Mouse (Mus musculus): ENCODE measurements around the gene Wdr11. TPM values are rescaled to one million over a fixed set of nuclear protein-coding genes. Genes with fewer than 3 reads are reported as not detected.

The Wdr11 gene
- total RNA-seq, 2 experiments from 2014 or later = 29.0 to 31.6 TPM

- no peak for ATAC-seq (replicated peaks; ENCODE audit: poor library complexity, severe bottlenecking)
Observed at GRCm38 (mm10) chr7:129651781-129652180, 60.1 kb downstream of the Wdr11 start.

- ATAC-seq (replicated peaks; ENCODE audit: poor library complexity, severe bottlenecking) = no peak
Observed at GRCm38 (mm10) chr7:129652901-129653460, 61.3 kb downstream of the Wdr11 start.

- ATAC-seq (replicated peaks; ENCODE audit: poor library complexity, severe bottlenecking) = peak; percentile 72
Observed at GRCm38 (mm10) chr7:129653791-129654271, 62.2 kb downstream of the Wdr11 start.

GRCm38 (mm10) chr7:129654923-129655322, 63.3 kb downstream of the Wdr11 start:
- no peak for ATAC-seq (replicated peaks; ENCODE audit: poor library complexity, severe bottlenecking)

- no peak for ATAC-seq (replicated peaks; ENCODE audit: poor library complexity, severe bottlenecking)
Observed at GRCm38 (mm10) chr7:129655604-129656226, 64.1 kb downstream of the Wdr11 start.

- no peak for ATAC-seq (replicated peaks; ENCODE audit: poor library complexity, severe bottlenecking)
Observed at GRCm38 (mm10) chr7:129657867-129658266, 66.2 kb downstream of the Wdr11 start.

GRCm38 (mm10) chr7:129659755-129660154, 68.1 kb downstream of the Wdr11 start:
- no peak for ATAC-seq (replicated peaks; ENCODE audit: poor library complexity, severe bottlenecking)

GRCm38 (mm10) chr7:129660546-129660945, 68.9 kb downstream of the Wdr11 start:
- ATAC-seq (replicated peaks; ENCODE audit: poor library complexity, severe bottlenecking) = no peak

- no peak for ATAC-seq (replicated peaks; ENCODE audit: poor library complexity, severe bottlenecking)
Observed at GRCm38 (mm10) chr7:129662051-129662789, 70.6 kb downstream of the Wdr11 start.

- ATAC-seq (replicated peaks; ENCODE audit: poor library complexity, severe bottlenecking) = peak; percentile 54
Observed at GRCm38 (mm10) chr7:129663781-129664505, 72.3 kb downstream of the Wdr11 start.

- ATAC-seq (replicated peaks; ENCODE audit: poor library complexity, severe bottlenecking) = peak; percentile 53
Observed at GRCm38 (mm10) chr7:129665411-129665810, 73.7 kb downstream of the Wdr11 start.

- no peak for ATAC-seq (replicated peaks; ENCODE audit: poor library complexity, severe bottlenecking)
Observed at GRCm38 (mm10) chr7:129665921-129666320, 74.3 kb downstream of the Wdr11 start.

GRCm38 (mm10) chr7:129666526-129666925, 74.9 kb downstream of the Wdr11 start:
- no peak for ATAC-seq (replicated peaks; ENCODE audit: poor library complexity, severe bottlenecking)

GRCm38 (mm10) chr7:129670280-129670679, 78.6 kb downstream of the Wdr11 start:
- peak; percentile 61 for ATAC-seq (replicated peaks; ENCODE audit: poor library complexity, severe bottlenecking)

GRCm38 (mm10) chr7:129671675-129672651, 80.3 kb downstream of the Wdr11 start:
- peak; percentile 62 for ATAC-seq (replicated peaks; ENCODE audit: poor library complexity, severe bottlenecking)

- no peak for ATAC-seq (replicated peaks; ENCODE audit: poor library complexity, severe bottlenecking)
Observed at GRCm38 (mm10) chr7:129673776-129674175, 82.1 kb downstream of the Wdr11 start.

- no peak for ATAC-seq (replicated peaks; ENCODE audit: poor library complexity, severe bottlenecking)
Observed at GRCm38 (mm10) chr7:129674558-129674957, 82.9 kb downstream of the Wdr11 start.

GRCm38 (mm10) chr7:129675852-129676251, 84.2 kb downstream of the Wdr11 start:
- ATAC-seq (replicated peaks; ENCODE audit: poor library complexity, severe bottlenecking) = no peak

GRCm38 (mm10) chr7:129677141-129677540, 85.5 kb downstream of the Wdr11 start:
- ATAC-seq (replicated peaks; ENCODE audit: poor library complexity, severe bottlenecking) = peak; percentile 62

- no peak for ATAC-seq (replicated peaks; ENCODE audit: poor library complexity, severe bottlenecking)
Observed at GRCm38 (mm10) chr7:129678431-129678830, 86.8 kb downstream of the Wdr11 start.
